Mouse (Mus musculus) liver, embryonic 14.5 days (tissue): Measurements from ENCODE around the gene Mcts2. TPM values are rescaled to one million over a fixed set of nuclear protein-coding genes. Genes with fewer than 3 reads are reported as not detected.
A peak's percentile ranks its signal among the peaks of the same experiment; 100 is the strongest.

ENCODE experiments used
- ATAC-seq: fragments of 200-750 bp; cut with Nextera tagmentation; 2 replicates; pipeline ENCODE4 v1.8.0; 2017; ENCODE audit warnings: moderate number of reproducible peaks, mild to moderate bottlenecking, moderate library complexity; ENCODE audit not compliant: insufficient read depth
- DNase-seq, 3 experiments: peaks; one replicate each; pipeline ENCODE4 v3.0.0-alpha.2; 2012 to 2013; ENCODE audit warnings: low read depth in 3 of 3, low spot score in 3 of 3
- H3K27ac ChIP-seq: fragments of 300-500 bp; sonication (generic); 2 replicates; pipeline ENCODE4 v1.5.1; 2014; ENCODE audit warnings: moderate library complexity, mild to moderate bottlenecking, control low read depth, inconsistent platforms
- H3K27me3 ChIP-seq: fragments of 300-500 bp; sonication (generic); 2 replicates; pipeline ENCODE4 v1.6.1; 2014; ENCODE audit warnings: mild to moderate bottlenecking, low read length, moderate library complexity; ENCODE audit not compliant: control insufficient read depth, insufficient read depth
- H3K36me3 ChIP-seq: fragments of 300-500 bp; sonication (generic); replicated peaks from 2 replicates; pipeline ENCODE4 v1.6.1; 2014; ENCODE audit warnings: low read depth; ENCODE audit not compliant: control insufficient read depth, insufficient read depth
- H3K4me1 ChIP-seq, 2 experiments: fragments of 200-500 bp in 1 of 2; fragments of 300-500 bp in 1 of 2; sonication (generic) in 1 of 2; replicated peaks; 2 replicates each; pipeline ENCODE4 v1.6.1; 2012 to 2014; ENCODE audit warnings: antibody characterized with exemption in 1 of 2, inconsistent platforms in 1 of 2, low read length in 1 of 2; ENCODE audit not compliant: control insufficient read depth in 2 of 2, insufficient read depth in 2 of 2
- H3K4me2 ChIP-seq: fragments of 300-500 bp; sonication (generic); 2 replicates; pipeline ENCODE4 v1.6.1; 2014; ENCODE audit warnings: low read depth, mild to moderate bottlenecking, control low read depth, moderate library complexity
- H3K4me3 ChIP-seq, 2 experiments: fragments of 200-500 bp in 1 of 2; fragments of 300-500 bp in 1 of 2; sonication (generic) in 1 of 2; 2 replicates each; pipeline ENCODE4 v1.5.1; 2012 to 2014; ENCODE audit warnings: low read depth in 2 of 2, low read length in 2 of 2, mild to moderate bottlenecking in 2 of 2, control low read depth in 1 of 2, inconsistent platforms in 1 of 2, moderate library complexity in 1 of 2; ENCODE audit not compliant: insufficient read depth in 1 of 2
- H3K9ac ChIP-seq: fragments of 300-500 bp; sonication (generic); replicated peaks from 2 replicates; pipeline ENCODE4 v1.6.1; 2014; ENCODE audit warnings: mild to moderate bottlenecking, control low read depth, moderate library complexity
- H3K9me3 ChIP-seq: fragments of 300-500 bp; sonication (generic); 2 replicates; pipeline ENCODE4 v1.6.1; 2016; ENCODE audit warnings: low read length, mixed read lengths; ENCODE audit not compliant: control insufficient read depth
- CTCF ChIP-seq: IDR thresholded peaks from 2 replicates; pipeline ENCODE4 v1.5.1; 2016; ENCODE audit warnings: antibody characterized with exemption, low read depth, control low read depth
- EP300 ChIP-seq: IDR thresholded peaks from 2 replicates; pipeline ENCODE4 v1.6.1; 2016; ENCODE audit warnings: antibody characterized with exemption, low read depth
- WGBS: fragments of 180-500 bp; shearing (Covaris S2); extraction: QIAGEN DNeasy Blood & Tissue Kit; methylation state at CpG from one replicate; pipeline ENCODE4 v1.1.7; 2014; ENCODE audit not compliant: insufficient replicate concordance; 5-methylcytosine and 5-hydroxymethylcytosine counted together
- polyA plus RNA-seq, 2 experiments: library from polyadenylated mRNA; depleted of rRNA in 1 of 2; stranded (reverse) in 1 of 2; unstranded in 1 of 2; fragments of >200 nt; fragmentation: Nextera tagmentation in 1 of 2; extraction: Ambion mirVana in 1 of 2; gene quantifications; 2 replicates each; pipeline versions ENCODE4 v1.2.1 to v1.2.3; 2012 to 2014

Mcts2 gene
- polyA plus RNA-seq, 2 experiments: 10.3 to 15.2 TPM

- Histone ChIP-seq H3K4me2 (no peak overlapping the region), H3K4me1 (peaks cover 0 to 26% of the 10 kb centered on the region in 2 experiments; a peak in 2 of 4 replicates), H3K4me3 (no peak overlapping the region), H3K27me3 (peaks cover 21% of the 10 kb centered on the region), H3K9ac (no peak overlapping the region), H3K27ac (no peak overlapping the region), H3K36me3 (no peaks in the 10 kb centered on the region), H3K9me3 (no peaks in the 10 kb centered on the region)
- 60% methylated on average over 7 of the region's 7 CpGs for WGBS
- no peak for ATAC-seq
- TF ChIP-seq CTCF (no peak), EP300 (no peak)
- DNase-seq: no peak
Measured at GRCm38 (mm10) chr2:152728594-152728993, 41.8 kb downstream of the Mcts2 start.

GRCm38 (mm10) chr2:152729013-152729635, 42.3 kb downstream of the Mcts2 start:
- Histone ChIP-seq H3K9ac (no peak overlapping the region), H3K4me3 (no peak overlapping the region), H3K9me3 (no peaks in the 10 kb centered on the region), H3K4me1 (peaks cover 0 to 26% of the 10 kb centered on the region in 2 experiments; a peak in 2 of 4 replicates), H3K4me2 (no peak overlapping the region), H3K27ac (no peak overlapping the region), H3K27me3 (peaks cover 16% of the 10 kb centered on the region), H3K36me3 (no peaks in the 10 kb centered on the region)
- TF ChIP-seq CTCF (no peak), EP300 (no peak)
- no peak for DNase-seq
- WGBS: 30% methylated on average over 8 of the region's 8 CpGs
- ATAC-seq: peak; percentile 43

- Histone ChIP-seq H3K4me3 (no peak overlapping the region), H3K9me3 (no peaks in the 10 kb centered on the region), H3K27me3 (peaks cover 13% of the 10 kb centered on the region), H3K4me1 (peaks cover 0 to 23% of the 10 kb centered on the region in 2 experiments; a peak in 3 of 4 replicates), H3K27ac (no peak overlapping the region), H3K36me3 (no peaks in the 10 kb centered on the region), H3K9ac (no peak overlapping the region), H3K4me2 (no peak overlapping the region)
- no peak for TF ChIP-seq CTCF
- TF ChIP-seq EP300: no peak
- WGBS: 16% methylated on average over 7 of the region's 7 CpGs
- no peak for DNase-seq
- peak; percentile 59 for ATAC-seq
Measured at GRCm38 (mm10) chr2:152729636-152730020, 42.8 kb downstream of the Mcts2 start.

- no peaks in the 10 kb centered on the region for H3K9me3 ChIP-seq
- H3K4me2 ChIP-seq: no peak overlapping the region
- WGBS: 63% methylated on average over 2 of the region's 2 CpGs
- TF ChIP-seq CTCF (no peak), EP300 (no peak)
- peaks cover 4 to 36% of the 10 kb centered on the region in 2 experiments; a peak in 3 of 4 replicates for H3K4me1 ChIP-seq
- no peak overlapping the region for H3K9ac ChIP-seq
- no peak for ATAC-seq
- DNase-seq: no peak
- no peak overlapping the region for H3K27ac ChIP-seq
- no peaks in the 10 kb centered on the region for H3K36me3 ChIP-seq
- H3K27me3 ChIP-seq: peaks cover 6% of the 10 kb centered on the region; the same call in 1 of the 2 replicates
- H3K4me3 ChIP-seq: no peak overlapping the region
Measured at GRCm38 (mm10) chr2:152733201-152733600, 46.4 kb downstream of the Mcts2 start.

GRCm38 (mm10) chr2:152734501-152734900, 47.7 kb downstream of the Mcts2 start:
- no peaks in the 10 kb centered on the region for H3K9me3 ChIP-seq
- peaks cover 6 to 32% of the 10 kb centered on the region in 2 experiments; a peak in 3 of 4 replicates for H3K4me1 ChIP-seq
- 23% methylated on average over 10 of the region's 10 CpGs for WGBS
- H3K4me2 ChIP-seq: peak overlapping the region; percentile 93
- peak overlapping the region in 1 of 2 experiments; percentile 36; a peak in 2 of 4 replicates for H3K4me3 ChIP-seq
- H3K36me3 ChIP-seq: no peaks in the 10 kb centered on the region
- H3K27ac ChIP-seq: no peak overlapping the region
- ATAC-seq: no peak
- no peak overlapping the region for H3K9ac ChIP-seq
- H3K27me3 ChIP-seq: peaks cover 6% of the 10 kb centered on the region; the same call in 1 of the 2 replicates
- TF ChIP-seq EP300 (no peak), CTCF (no peak)
- DNase-seq: no peak
